Mouse (Mus musculus) hindbrain, embryonic 12.5 days (tissue): ENCODE results near the gene Hmcn2. TPM values are rescaled to one million over a fixed set of nuclear protein-coding genes. Genes with fewer than 3 reads are reported as not detected.

Experiments
- ATAC-seq: fragments of 200-750 bp; cut with Nextera tagmentation; 2 replicates; pipeline ENCODE4 v1.8.0; 2017; ENCODE audit warnings: moderate TSS enrichment; ENCODE audit not compliant: low FRiP score
- H3K27ac ChIP-seq: fragments of 300-500 bp; sonication (generic); 2 replicates; pipeline ENCODE4 v1.5.1; 2016; ENCODE audit warnings: mild to moderate bottlenecking
- H3K27me3 ChIP-seq: fragments of 300-500 bp; sonication (generic); 2 replicates; pipeline ENCODE4 v1.6.1; 2016; ENCODE audit warnings: mild to moderate bottlenecking
- H3K36me3 ChIP-seq: fragments of 300-500 bp; sonication (generic); 2 replicates; pipeline ENCODE4 v1.6.1; 2016; ENCODE audit warnings: mild to moderate bottlenecking
- H3K4me1 ChIP-seq: fragments of 300-500 bp; sonication (generic); 2 replicates; pipeline ENCODE4 v1.6.1; 2016
- H3K4me2 ChIP-seq: fragments of 300-500 bp; sonication (generic); replicated peaks from 2 replicates; pipeline ENCODE4 v1.6.1; 2016; ENCODE audit warnings: mild to moderate bottlenecking
- H3K4me3 ChIP-seq: fragments of 300-500 bp; sonication (generic); 2 replicates; pipeline ENCODE4 v1.5.1; 2016; ENCODE audit warnings: mild to moderate bottlenecking
- H3K9ac ChIP-seq: fragments of 300-500 bp; sonication (generic); 2 replicates; pipeline ENCODE4 v1.6.1; 2016; ENCODE audit warnings: mild to moderate bottlenecking, moderate library complexity
- H3K9me3 ChIP-seq: fragments of 300-500 bp; sonication (generic); replicated peaks from 2 replicates; pipeline ENCODE4 v1.6.1; 2016; ENCODE audit warnings: mild to moderate bottlenecking
- WGBS: fragments of 180-500 bp; shearing (Covaris S2); methylation state at CpG from one replicate; pipeline ENCODE4 v1.1.7; 2016; 5-methylcytosine and 5-hydroxymethylcytosine counted together
- polyA plus RNA-seq: library from polyadenylated mRNA; unstranded; fragments of >200 nt; fragmentation: Nextera tagmentation; extraction: Ambion mirVana; gene quantifications from 2 replicates; pipeline ENCODE4 v1.2.1, GENCODE M21; 2016

Hmcn2 gene
- polyA plus RNA-seq, 1 experiment from 2014 or later = 0.30 TPM

DNA sequence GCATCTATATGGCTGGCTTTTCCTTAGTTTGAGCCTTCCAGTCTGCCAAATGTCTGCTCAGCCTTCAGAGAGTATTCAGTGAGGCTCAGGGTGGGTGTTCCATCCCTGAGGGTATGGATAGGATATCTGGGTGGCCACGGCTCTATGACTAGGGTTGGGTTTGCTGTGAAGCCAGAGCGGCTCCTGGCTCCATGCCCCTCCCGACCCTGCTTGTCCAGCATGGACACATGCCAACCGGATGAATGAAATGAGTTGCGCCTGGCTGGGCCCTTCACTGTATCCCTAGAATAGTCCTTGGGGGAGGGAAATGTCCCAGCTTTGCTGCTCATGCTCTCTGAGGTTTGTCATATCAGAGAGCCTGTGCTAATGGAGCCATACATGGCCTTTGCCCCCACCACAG lies 117.3 kb downstream of the Hmcn2 start:
- WGBS = 83% methylated on average over 5 of the region's 5 CpGs

DNA sequence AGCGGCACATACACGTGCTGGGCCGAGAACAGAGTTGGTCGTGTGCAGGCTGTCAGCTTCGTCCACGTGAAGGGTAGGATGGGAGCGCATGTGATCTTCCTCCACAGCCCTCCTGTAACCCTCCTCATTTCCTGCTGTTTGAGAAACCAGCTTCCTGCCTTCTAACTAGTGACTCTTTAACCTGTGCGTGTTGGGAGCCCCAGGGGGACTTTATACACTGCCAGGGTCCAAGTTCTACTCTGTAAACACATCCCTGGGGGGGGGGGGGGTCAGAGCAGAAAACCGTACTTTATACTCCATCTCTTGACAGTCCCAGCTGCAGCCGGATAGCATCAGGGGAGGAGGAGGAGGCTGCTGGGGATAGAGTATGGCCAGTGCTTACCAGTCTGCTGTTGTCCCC lies 120.5 kb downstream of the Hmcn2 start:
- WGBS = 73% methylated on average over 10 of the region's 10 CpGs
- Histone ChIP-seq H3K9ac (no peak overlapping the region), H3K9me3 (no peaks in the 10 kb centered on the region), H3K4me1 (peaks cover 6% of the 10 kb centered on the region), H3K4me3 (no peak overlapping the region), H3K4me2 (no peak overlapping the region), H3K27me3 (peaks cover 21% of the 10 kb centered on the region; the same call in 1 of the 2 replicates), H3K27ac (no peak overlapping the region), H3K36me3 (no peaks in the 10 kb centered on the region)
- ATAC-seq = no peak

More for the DNA sequence above, 117.3 kb downstream of the Hmcn2 start:
- no peaks in the 10 kb centered on the region for H3K4me1 ChIP-seq
- no peaks in the 10 kb centered on the region for H3K36me3 ChIP-seq
- no peak overlapping the region for H3K27ac ChIP-seq
- H3K27me3 ChIP-seq = peaks cover 22% of the 10 kb centered on the region; the same call in 1 of the 2 replicates
- no peak overlapping the region for H3K4me2 ChIP-seq
- no peak for ATAC-seq
- H3K9ac ChIP-seq = no peak overlapping the region
- H3K4me3 ChIP-seq = no peak overlapping the region
- no peaks in the 10 kb centered on the region for H3K9me3 ChIP-seq

DNA sequence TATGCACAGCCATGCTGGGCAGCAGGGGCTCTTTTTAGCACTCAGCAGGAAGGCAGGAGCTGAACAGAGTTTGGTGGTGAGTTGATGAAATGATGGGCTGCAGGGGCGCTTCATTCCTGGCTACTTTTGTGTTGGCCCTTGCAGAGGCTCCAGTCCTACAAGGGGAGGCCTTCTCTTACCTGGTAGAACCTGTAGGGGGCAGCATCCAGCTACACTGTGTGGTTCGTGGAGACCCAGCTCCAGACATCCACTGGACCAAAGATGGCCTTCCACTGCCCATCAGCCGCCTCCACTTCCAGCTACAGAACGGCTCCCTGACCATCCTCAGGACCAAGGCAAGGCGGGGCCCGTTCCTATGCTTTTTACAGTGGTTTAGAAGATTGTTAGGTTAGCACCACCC lies 121.4 kb downstream of the Hmcn2 start:
- 34% methylated on average over 6 of the region's 6 CpGs for WGBS
- Histone ChIP-seq H3K9ac (no peak overlapping the region), H3K27me3 (peaks cover 16% of the 10 kb centered on the region; the same call in 1 of the 2 replicates), H3K27ac (no peak overlapping the region), H3K36me3 (no peaks in the 10 kb centered on the region), H3K4me1 (peaks cover 6% of the 10 kb centered on the region), H3K4me2 (no peak overlapping the region), H3K4me3 (no peak overlapping the region), H3K9me3 (no peaks in the 10 kb centered on the region)
- no peak for ATAC-seq

DNA sequence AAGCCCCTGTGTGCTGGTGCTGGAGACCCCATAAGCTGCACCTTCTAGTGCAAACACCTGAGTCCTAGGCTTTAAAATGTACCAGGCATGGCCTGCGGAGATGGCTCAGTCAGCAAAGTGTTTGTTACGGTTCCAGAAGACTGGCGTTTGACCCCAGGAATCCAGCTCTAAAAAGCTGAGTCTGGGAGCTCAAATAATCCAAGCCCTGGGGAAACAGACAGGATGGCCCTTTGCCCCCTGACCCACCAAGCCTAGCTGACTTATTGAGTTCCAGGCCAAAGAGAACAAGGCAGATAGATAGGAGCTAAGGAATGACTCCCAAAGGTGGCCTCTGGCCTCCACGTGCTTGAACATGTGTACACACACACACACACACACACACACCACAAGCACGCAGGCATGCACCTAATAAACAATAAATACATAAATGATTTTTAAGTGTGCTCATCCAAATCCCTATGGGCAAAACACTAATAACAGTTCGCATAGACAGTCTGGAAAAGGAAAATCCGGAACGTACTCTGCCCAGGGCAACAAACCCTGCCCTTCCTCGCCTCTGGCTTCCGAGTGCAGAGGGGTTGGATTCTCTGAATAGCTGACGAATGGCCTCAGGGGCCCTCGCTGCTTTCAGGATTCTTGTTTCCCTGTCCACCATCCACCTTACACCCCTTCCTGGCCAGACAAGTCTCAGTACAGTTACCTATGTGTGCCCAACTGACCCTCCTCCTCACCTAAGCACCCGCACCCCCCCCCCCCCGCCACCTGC lies 123.4 kb downstream of the Hmcn2 start:
- Histone ChIP-seq H3K36me3 (no peaks in the 10 kb centered on the region), H3K9ac (no peak overlapping the region), H3K4me2 (no peak overlapping the region), H3K27ac (no peak overlapping the region), H3K4me1 (peaks cover 12% of the 10 kb centered on the region), H3K27me3 (peaks cover 10% of the 10 kb centered on the region; the same call in 1 of the 2 replicates), H3K9me3 (no peaks in the 10 kb centered on the region), H3K4me3 (no peak overlapping the region)
- WGBS = 56% methylated on average over 14 of the region's 14 CpGs
- ATAC-seq = no peak

DNA sequence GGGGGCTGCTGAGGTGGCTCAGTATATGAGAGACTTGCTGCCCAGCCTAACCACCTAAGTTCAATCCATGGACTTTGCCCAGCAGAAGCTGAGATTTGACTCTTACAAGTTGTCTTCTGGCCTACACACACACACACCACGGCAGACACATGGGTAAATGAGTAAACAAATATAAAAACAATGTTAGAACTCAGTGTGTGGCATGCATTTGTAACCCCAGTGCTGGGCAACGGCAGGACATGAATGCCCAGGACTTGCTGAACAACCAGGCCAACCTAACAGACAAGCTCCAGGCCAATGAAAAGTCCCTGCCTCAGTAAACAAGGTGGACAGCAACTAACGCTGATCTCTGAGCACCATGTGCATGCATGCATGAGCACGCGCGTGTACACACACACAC lies 125.4 kb downstream of the Hmcn2 start:
- WGBS = 84% methylated on average over 6 of the region's 6 CpGs
- Histone ChIP-seq H3K36me3 (no peaks in the 10 kb centered on the region), H3K4me1 (peaks cover 15% of the 10 kb centered on the region), H3K4me3 (no peak overlapping the region), H3K9me3 (no peaks in the 10 kb centered on the region), H3K27ac (no peak overlapping the region), H3K9ac (no peak overlapping the region), H3K4me2 (no peak overlapping the region), H3K27me3 (peaks cover 6% of the 10 kb centered on the region; the same call in 1 of the 2 replicates)
- no peak for ATAC-seq

DNA sequence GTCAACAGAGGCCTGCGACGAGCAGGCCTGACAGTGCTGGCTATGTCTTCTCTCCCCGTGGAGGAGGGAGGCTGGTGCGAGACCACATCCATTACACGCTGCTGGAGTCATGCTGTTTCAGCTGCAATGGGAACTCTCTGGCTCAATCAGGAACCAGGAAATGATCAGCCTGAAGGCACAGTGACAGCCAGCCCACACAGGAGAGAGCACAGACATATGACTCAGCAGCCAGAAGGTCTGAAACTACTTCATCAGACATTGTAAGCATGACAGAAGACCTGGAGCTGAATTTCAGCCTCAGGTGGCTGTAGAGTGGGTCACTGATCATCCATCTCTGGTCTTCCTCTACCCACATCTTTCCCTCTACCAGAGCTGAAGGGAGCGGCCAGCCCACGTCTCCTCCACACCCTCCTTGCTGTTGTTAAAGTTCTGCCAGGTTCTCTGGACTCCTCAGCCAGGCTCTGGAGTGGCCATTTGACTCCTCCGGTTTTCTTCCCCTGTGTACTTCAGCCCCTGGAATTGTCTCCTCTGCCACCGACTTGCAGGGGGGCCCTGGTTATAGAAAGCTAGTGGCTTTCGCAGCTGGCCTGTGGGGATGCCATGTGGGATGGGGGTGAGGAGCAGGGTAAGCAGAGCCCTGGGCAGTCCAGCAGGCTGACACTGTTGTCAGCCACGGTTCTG lies 128.4 kb downstream of the Hmcn2 start:
- no peaks in the 10 kb centered on the region for H3K36me3 ChIP-seq
- no peak overlapping the region for H3K27ac ChIP-seq
- H3K9ac ChIP-seq = peak overlapping the region; percentile 23; the same call in 1 of the 2 replicates
- no peaks in the 10 kb centered on the region for H3K9me3 ChIP-seq
- H3K27me3 ChIP-seq = 0 out of 2 replicates have a peak, but pooled peaks cover 3% of the 10 kb centered on the region
- no peak overlapping the region for H3K4me2 ChIP-seq
- WGBS = 48% methylated on average over 11 of the region's 11 CpGs
- H3K4me3 ChIP-seq = no peak overlapping the region
- H3K4me1 ChIP-seq = peaks cover 12% of the 10 kb centered on the region
- no peak for ATAC-seq

DNA sequence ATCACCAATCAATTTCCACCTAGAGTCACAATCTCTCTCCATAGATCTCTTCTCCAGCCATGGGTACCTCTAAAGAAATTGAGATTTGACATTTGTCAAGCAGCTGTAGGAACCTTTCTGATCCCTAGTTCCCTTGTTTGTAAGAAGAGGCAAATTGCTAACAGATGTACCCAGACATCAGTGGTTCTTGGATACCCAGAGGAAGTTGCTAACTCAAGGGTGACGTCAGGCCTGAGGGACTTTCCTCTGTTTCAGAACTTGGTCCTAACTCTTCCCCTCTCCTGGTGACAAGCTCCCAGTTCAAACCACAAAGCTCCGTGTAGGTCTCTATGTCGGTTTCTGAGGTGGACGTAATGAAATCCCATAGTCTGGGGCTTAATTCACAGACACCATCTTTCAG lies 131.8 kb downstream of the Hmcn2 start:
- Histone ChIP-seq H3K36me3 (no peaks in the 10 kb centered on the region), H3K4me1 (peaks cover 35% of the 10 kb centered on the region), H3K9me3 (no peaks in the 10 kb centered on the region), H3K4me2 (no peak overlapping the region), H3K27me3 (0 out of 2 replicates have a peak, but pooled peaks cover 3% of the 10 kb centered on the region), H3K4me3 (no peak overlapping the region), H3K9ac (no peak overlapping the region), H3K27ac (no peak overlapping the region)
- WGBS = 74% methylated on average over 4 of the region's 4 CpGs
- no peak for ATAC-seq

DNA sequence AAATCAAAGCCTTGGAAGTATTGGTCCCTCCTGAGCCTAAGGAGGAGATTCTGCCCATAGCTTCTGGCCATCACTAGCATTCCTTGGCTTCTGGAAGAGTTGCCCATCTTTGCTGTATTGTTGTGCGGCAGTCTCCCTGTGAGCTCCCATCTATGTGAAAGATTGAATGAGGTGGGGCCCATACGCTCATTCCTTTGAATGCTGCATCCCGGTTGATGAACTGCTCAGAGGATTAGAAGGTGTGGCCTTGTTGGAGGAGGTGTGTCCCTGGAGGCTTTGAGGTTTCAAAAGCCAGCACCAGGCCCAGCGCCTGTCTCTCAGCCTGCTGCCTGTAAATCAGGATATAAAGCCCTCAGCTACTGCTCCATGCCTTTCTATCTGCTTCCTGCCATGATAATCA lies 132.2 kb downstream of the Hmcn2 start:
- H3K36me3 ChIP-seq = no peaks in the 10 kb centered on the region
- WGBS = 57% methylated on average over 4 of the region's 4 CpGs
- H3K9me3 ChIP-seq = no peaks in the 10 kb centered on the region
- H3K27me3 ChIP-seq = 0 out of 2 replicates have a peak, but pooled peaks cover 4% of the 10 kb centered on the region
- H3K4me1 ChIP-seq = peaks cover 35% of the 10 kb centered on the region
- no peak overlapping the region for H3K4me3 ChIP-seq
- H3K27ac ChIP-seq = no peak overlapping the region
- H3K4me2 ChIP-seq = no peak overlapping the region
- H3K9ac ChIP-seq = no peak overlapping the region
- ATAC-seq = no peak

DNA sequence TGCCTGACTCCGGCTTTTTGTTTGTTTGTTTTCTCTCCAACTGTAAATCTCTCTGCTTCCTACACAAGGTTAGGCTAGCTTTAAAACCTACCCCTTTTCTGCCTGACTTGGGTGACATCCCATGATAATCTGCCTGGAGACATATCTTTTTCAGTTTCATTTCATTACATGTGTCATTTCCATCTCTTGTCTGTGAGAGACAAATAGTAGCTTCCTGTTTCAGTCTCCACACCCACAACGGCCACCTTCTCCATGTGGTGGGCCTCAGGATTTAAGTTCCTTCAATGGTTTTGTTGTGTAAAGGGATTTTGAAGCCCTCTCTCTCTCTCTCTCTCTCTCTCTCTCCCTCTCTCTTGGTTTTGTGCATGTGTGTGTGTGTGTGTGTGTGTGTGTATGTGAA lies 133.3 kb downstream of the Hmcn2 start:
- H3K27ac ChIP-seq = no peak overlapping the region
- no peak for ATAC-seq
- WGBS = 87% methylated on average over 2 of the region's 2 CpGs
- peaks cover 13% of the 10 kb centered on the region; the same call in 1 of the 2 replicates for H3K27me3 ChIP-seq
- no peak overlapping the region for H3K4me2 ChIP-seq
- H3K4me3 ChIP-seq = no peak overlapping the region
- H3K4me1 ChIP-seq = peaks cover 31% of the 10 kb centered on the region
- H3K9me3 ChIP-seq = no peaks in the 10 kb centered on the region
- no peak overlapping the region for H3K9ac ChIP-seq
- H3K36me3 ChIP-seq = no peaks in the 10 kb centered on the region

DNA sequence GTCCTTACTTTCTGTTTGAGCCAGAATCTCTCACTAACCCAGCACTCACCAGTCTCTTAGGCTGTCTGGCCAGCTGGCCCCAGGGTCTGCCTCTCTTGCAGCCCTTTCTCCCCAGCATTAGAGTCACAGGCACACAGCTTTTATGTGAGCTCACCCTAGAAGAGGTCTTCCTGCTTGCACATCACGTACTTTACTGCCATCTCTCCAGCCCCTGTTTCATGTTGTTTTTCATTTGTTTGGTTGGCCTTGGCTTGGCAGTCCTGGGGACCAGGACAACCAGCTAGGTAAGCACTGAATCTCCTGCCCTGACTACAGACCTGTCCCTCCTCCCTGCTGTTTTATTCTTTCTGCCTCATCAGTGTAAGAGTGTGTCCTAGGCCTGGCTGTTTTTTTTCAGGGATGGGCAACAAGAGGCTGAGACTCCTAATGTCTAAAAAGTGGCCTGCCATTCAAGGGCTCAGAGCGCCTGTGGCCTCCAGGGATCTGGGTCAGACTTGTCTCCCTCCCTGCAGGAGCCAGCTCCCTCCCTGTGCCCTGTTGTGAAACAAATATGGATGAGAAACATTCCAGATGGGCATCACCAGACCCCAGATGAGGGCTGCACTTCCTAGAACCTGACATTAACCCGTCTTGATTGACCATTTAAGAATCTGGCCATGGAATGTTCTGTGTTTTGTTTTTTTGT lies 134.7 kb downstream of the Hmcn2 start:
- ATAC-seq = peak; percentile 32
- Histone ChIP-seq H3K9ac (no peak overlapping the region), H3K27me3 (peaks cover 16% of the 10 kb centered on the region; the same call in 1 of the 2 replicates), H3K4me2 (no peak overlapping the region), H3K36me3 (no peaks in the 10 kb centered on the region), H3K4me3 (no peak overlapping the region), H3K27ac (peak overlapping the region; percentile 31; the same call in 1 of the 2 replicates), H3K4me1 (peaks cover 34% of the 10 kb centered on the region), H3K9me3 (no peaks in the 10 kb centered on the region)
- 33% methylated on average over 3 of the region's 3 CpGs for WGBS

DNA sequence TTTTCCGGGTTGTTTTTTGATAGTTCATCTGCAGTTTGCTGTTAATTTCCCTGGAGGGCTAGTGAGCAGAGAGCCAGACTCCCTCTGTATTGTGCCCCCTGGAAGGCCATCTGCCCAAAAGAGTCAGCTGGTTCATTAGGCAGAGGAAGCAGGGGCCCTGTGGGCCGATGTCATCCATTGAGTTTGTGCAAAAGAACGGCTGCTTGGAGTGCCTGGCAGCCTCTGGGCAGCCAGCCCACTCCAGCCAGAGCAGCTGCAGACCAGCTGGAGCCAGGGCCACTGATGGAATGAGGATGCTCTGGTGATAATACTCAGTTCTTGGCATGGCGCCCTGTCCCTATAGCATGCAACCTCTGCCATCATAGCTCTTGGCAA lies 135.2 kb downstream of the Hmcn2 start:
- Histone ChIP-seq H3K9ac (no peak overlapping the region), H3K36me3 (no peaks in the 10 kb centered on the region), H3K4me2 (no peak overlapping the region), H3K4me1 (peaks cover 38% of the 10 kb centered on the region), H3K4me3 (no peak overlapping the region), H3K27ac (peak overlapping the region; percentile 31), H3K9me3 (no peaks in the 10 kb centered on the region), H3K27me3 (peaks cover 16% of the 10 kb centered on the region; the same call in 1 of the 2 replicates)
- WGBS = 36% methylated on average over 4 of the region's 4 CpGs
- ATAC-seq = peak; percentile 91

DNA sequence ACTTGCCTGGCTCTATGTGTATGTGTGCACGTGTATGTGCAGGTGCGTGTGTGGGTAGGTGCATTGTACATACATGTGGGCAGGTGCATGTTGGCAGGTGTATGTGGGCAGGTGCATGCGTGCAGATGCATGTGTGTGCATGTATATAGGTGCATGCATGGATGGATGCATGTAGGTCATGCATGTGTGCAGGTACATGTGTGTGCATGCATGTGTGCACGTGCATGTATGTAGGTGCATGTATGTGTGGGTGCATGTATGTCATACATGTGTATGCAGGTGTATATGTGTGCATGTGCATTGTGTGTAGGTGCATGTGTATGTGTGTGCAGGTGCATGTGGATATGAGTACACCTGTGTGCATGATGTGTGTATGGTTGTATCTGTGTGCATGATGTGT lies 135.7 kb downstream of the Hmcn2 start:
- Histone ChIP-seq H3K9me3 (no peaks in the 10 kb centered on the region), H3K36me3 (no peaks in the 10 kb centered on the region), H3K27me3 (peaks cover 16% of the 10 kb centered on the region; the same call in 1 of the 2 replicates), H3K4me1 (peaks cover 39% of the 10 kb centered on the region), H3K27ac (no peak overlapping the region; the same call in 1 of the 2 replicates), H3K4me3 (no peak overlapping the region), H3K4me2 (no peak overlapping the region), H3K9ac (no peak overlapping the region)
- WGBS = 96% methylated on average over 4 of the region's 4 CpGs
- ATAC-seq = peak; percentile 42
